24 mouse cellular contexts compared by ENCODE assay signal in the genomic region with DNA sequence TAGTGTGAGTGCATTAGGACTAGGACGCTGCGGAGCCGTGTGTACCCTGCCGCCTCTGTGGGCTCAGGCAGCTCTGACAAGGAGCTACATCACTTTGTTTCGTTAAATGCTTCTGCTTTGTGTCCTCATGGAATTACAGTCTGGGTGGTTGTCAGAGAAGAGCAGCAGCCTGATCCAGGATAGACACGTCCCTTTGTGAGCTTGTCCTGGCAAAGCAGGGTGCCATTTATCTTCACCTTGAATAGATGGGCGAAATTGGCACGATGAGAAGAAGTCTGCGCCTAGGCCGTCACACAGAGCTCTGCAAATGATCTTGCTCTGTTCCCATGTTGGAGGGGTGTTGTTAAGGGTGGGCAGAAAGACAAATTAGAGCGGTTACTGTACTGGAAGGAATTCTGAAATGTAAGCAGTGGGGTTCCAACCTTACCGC.
DNase-seq lines count a peak whose midpoint lies in the region; ATAC-seq lines count a peak whose summit lies in the region.
"Had no signal": no experiment of that assay in that cellular context is flagged by ENCODE, and none has a peak within 500 bp of the region (broad histone marks: within the 10 kb centered on the region; RNA-seq: fewer than 3 reads in every experiment).

No protein-coding gene starts in this region.

- no peaks in the 10 kb centered on the region for H3K36me3 ChIP-seq in neural tube, embryonic 13.5 days
- H3K36me3 ChIP-seq in hindbrain, embryonic 16.5 days (ENCODE audit: control insufficient read depth, insufficient read depth, low read length): no peaks in the 10 kb centered on the region
- H3K36me3 ChIP-seq in kidney, embryonic 15.5 days: no peaks in the 10 kb centered on the region
- H3K36me3 ChIP-seq: heart, embryonic 15.5 days; limb, embryonic 13.5 days; liver, embryonic 12.5 days; midbrain, embryonic 12.5 days; neural tube, embryonic 12.5 days; stomach, embryonic 15.5 days had no signal

- peak overlapping the region; percentile 4; the same call in 1 of the 2 replicates for H3K27ac ChIP-seq in neural tube, embryonic 13.5 days (replicated peaks)
- peak overlapping the region; percentile 44; the same call in 1 of the 2 replicates for H3K27ac ChIP-seq in hindbrain, embryonic 16.5 days (ENCODE audit: low read depth, low read length)
- H3K27ac ChIP-seq in kidney, embryonic 15.5 days: no peak overlapping the region
- H3K27ac ChIP-seq: gastrocnemius, adult 2 months; heart, embryonic 15.5 days; limb, embryonic 13.5 days; liver, embryonic 12.5 days; midbrain, embryonic 12.5 days; neural tube, embryonic 12.5 days; stomach, embryonic 15.5 days had no signal

- H3K4me2 ChIP-seq in neural tube, embryonic 13.5 days: no peak overlapping the region
- H3K4me2 ChIP-seq in hindbrain, embryonic 16.5 days (ENCODE audit: low read length): peak overlapping the region; percentile 2; the same call in 1 of the 2 replicates
- H3K4me2 ChIP-seq in kidney, embryonic 15.5 days: no peak overlapping the region
- H3K4me2 ChIP-seq: heart, embryonic 15.5 days; limb, embryonic 13.5 days; liver, embryonic 12.5 days; midbrain, embryonic 12.5 days; neural tube, embryonic 12.5 days; stomach, embryonic 15.5 days had no signal

- DNase-seq in frontal cortex, postnatal 25 days (ENCODE audit: low spot score in 2 of 2): no peak
- no peak for DNase-seq in neural tube, embryonic 10.5 days (ENCODE audit: extremely low spot score, low spot score)
- DNase-seq: adrenal gland, postnatal 14 days; cerebellum, adult 11 months; gastrocnemius, adult 2 months; heart, postnatal 36 days; kidney, adult 2 months; kidney, postnatal 14 days; layer of hippocampus, postnatal 36 days; lung, adult 18-20 months; lung, postnatal 10 days; right cerebral cortex, adult 18-20 months; thymus, postnatal 25 days had no signal

- no peaks in the 10 kb centered on the region for H3K9me3 ChIP-seq in neural tube, embryonic 13.5 days
- H3K9me3 ChIP-seq in hindbrain, embryonic 16.5 days (ENCODE audit: control insufficient read depth, low read length): no peaks in the 10 kb centered on the region
- H3K9me3 ChIP-seq in kidney, embryonic 15.5 days (replicated peaks): no peaks in the 10 kb centered on the region
- H3K9me3 ChIP-seq: heart, embryonic 15.5 days; limb, embryonic 13.5 days; liver, embryonic 12.5 days; midbrain, embryonic 12.5 days; neural tube, embryonic 12.5 days; stomach, embryonic 15.5 days had no signal

- peak; percentile 21; the same call in 1 of the 2 replicates for ATAC-seq in frontal cortex, adult (ENCODE audit: low TSS enrichment)
- ATAC-seq in neural tube, embryonic 13.5 days (ENCODE audit: low read depth): peak; percentile 55
- ATAC-seq in hindbrain, embryonic 16.5 days: peak; percentile 85
- no peak for ATAC-seq in kidney, embryonic 15.5 days (replicated peaks; ENCODE audit: low FRiP score)
- ATAC-seq in activated CD4-positive, CD25-positive, alpha-beta regulatory T cell, adult 4 months: no peak
- ATAC-seq: liver, embryonic 12.5 days had no signal

- no peak overlapping the region for H3K4me3 ChIP-seq in neural tube, embryonic 13.5 days
- no peak overlapping the region for H3K4me3 ChIP-seq in hindbrain, embryonic 16.5 days (ENCODE audit: low read length)
- no peak overlapping the region for H3K4me3 ChIP-seq in kidney, embryonic 15.5 days (replicated peaks)
- H3K4me3 ChIP-seq: gastrocnemius, adult 2 months; heart, embryonic 15.5 days; limb, embryonic 13.5 days; liver, embryonic 12.5 days; midbrain, embryonic 12.5 days; neural tube, embryonic 12.5 days; stomach, embryonic 15.5 days had no signal

- H3K9ac ChIP-seq in neural tube, embryonic 13.5 days: no peak overlapping the region
- no peak overlapping the region for H3K9ac ChIP-seq in hindbrain, embryonic 16.5 days (ENCODE audit: low read depth, low read length)
- H3K9ac ChIP-seq in kidney, embryonic 15.5 days: no peak overlapping the region
- H3K9ac ChIP-seq: heart, embryonic 15.5 days; limb, embryonic 13.5 days; liver, embryonic 12.5 days; midbrain, embryonic 12.5 days; neural tube, embryonic 12.5 days; stomach, embryonic 15.5 days had no signal

- H3K4me1 ChIP-seq in neural tube, embryonic 13.5 days (replicated peaks): peaks cover 14% of the 10 kb centered on the region
- peaks cover 4% of the 10 kb centered on the region for H3K4me1 ChIP-seq in hindbrain, embryonic 16.5 days (ENCODE audit: control insufficient read depth, insufficient read depth, low read depth, low read length)
- no peaks in the 10 kb centered on the region; the same call in 1 of the 2 replicates for H3K4me1 ChIP-seq in kidney, embryonic 15.5 days
- H3K4me1 ChIP-seq: liver, embryonic 12.5 days; stomach, embryonic 15.5 days had no signal

- no peaks in the 10 kb centered on the region for H3K27me3 ChIP-seq in neural tube, embryonic 13.5 days
- no peaks in the 10 kb centered on the region for H3K27me3 ChIP-seq in hindbrain, embryonic 16.5 days (replicated peaks; ENCODE audit: control insufficient read depth, insufficient read depth, low read length)
- H3K27me3 ChIP-seq in kidney, embryonic 15.5 days: no peaks in the 10 kb centered on the region
- H3K27me3 ChIP-seq: heart, embryonic 15.5 days; limb, embryonic 13.5 days; liver, embryonic 12.5 days; midbrain, embryonic 12.5 days; neural tube, embryonic 12.5 days; stomach, embryonic 15.5 days had no signal

- WGBS in neural tube, embryonic 13.5 days: 68% methylated on average over 12 of the region's 12 CpGs
- WGBS in hindbrain, embryonic 16.5 days: 58% methylated on average over 12 of the region's 12 CpGs
- WGBS in kidney, embryonic 15.5 days: 92% methylated on average over 12 of the region's 12 CpGs

Comparison
In these comparisons a context has a peak if more than half of its experiments do, and no peak if none do; other contexts are left out.
1. ATAC-seq: peak in frontal cortex, adult (single experiment), neural tube, embryonic 13.5 days (single experiment) and hindbrain, embryonic 16.5 days (single experiment); none in kidney, embryonic 15.5 days (single experiment) and activated CD4-positive, CD25-positive, alpha-beta regulatory T cell, adult 4 months (single experiment).